Mouse (Mus musculus): ENCODE measurements around the gene S100a6.
A peak's percentile ranks its signal among the peaks of the same experiment; 100 is the strongest.

S100a6 gene

DNA sequence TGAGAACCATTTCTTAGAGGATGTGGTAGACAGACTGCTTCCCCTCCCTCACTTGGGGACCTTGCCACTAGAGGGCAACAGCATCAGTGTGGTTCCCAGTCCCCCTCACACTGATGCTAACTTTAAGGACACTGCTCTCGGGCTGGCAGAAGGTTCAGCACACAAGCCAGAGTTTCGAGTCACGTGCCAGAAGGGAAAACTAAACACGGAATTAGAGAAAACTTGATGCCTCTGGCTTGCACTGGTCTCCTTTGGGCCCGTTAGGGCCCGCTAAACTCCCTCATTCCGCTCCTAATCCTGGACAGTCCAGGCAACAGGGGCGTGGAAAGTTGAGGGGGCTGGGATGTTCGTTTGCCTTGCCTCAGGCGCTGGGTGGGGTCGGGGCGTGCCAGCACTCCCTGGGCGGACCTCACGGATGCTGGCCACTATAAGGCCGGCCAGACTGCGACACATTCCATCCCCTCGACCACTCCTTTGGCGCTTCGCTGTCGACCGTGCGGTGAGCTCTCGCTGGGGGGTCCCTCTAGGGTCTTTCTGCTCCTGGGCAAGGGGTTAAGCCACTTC, at the start of gene S100a6:
S100a6 (plus strand) TSS at position 155 of the 564 bp plus-strand sequence.
- no peak for DNase-seq (ENCODE audit: low spot score)

DNA sequence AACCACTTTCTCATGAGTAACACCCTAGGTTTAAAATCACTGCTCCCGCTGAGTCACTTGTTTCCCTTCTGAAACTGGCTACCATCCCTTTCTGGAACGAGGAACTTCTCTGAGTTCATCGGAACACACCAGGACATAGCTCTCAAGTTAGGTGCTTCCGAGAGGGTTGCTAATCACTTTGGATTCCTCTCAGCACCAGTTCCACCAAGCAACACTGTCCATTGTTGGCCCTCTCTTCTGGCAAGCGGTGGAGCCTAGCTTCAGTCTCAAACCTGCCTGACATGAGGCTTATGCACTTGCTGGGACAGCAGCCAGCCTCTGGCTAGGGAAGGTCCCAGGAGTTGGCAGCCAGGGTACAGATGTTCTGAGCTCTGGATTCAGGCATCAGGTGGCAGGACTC, 38.0 kb upstream of the S100a6 start:
- no peak for DNase-seq (ENCODE audit: low spot score)

DNA sequence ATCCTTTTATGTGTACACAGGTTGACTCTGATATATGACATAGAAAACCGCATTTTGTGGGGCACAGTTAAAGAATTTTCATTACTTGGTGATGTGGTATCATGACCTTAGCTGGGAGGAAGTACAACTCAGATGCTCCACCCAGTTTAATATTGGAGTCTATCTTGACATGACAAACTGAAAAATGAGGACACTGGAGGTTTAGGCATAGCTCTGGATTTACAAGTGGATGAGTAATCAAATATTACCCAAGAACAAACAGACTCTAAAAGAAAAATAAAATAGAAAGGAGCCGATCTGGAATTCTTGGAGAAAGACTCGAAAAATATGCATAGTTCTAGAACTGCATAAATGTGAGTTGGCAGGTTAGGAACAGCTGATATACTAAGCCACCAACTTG, 37.4 kb upstream of the S100a6 start:
- no peak for DNase-seq (ENCODE audit: low spot score)

DNA sequence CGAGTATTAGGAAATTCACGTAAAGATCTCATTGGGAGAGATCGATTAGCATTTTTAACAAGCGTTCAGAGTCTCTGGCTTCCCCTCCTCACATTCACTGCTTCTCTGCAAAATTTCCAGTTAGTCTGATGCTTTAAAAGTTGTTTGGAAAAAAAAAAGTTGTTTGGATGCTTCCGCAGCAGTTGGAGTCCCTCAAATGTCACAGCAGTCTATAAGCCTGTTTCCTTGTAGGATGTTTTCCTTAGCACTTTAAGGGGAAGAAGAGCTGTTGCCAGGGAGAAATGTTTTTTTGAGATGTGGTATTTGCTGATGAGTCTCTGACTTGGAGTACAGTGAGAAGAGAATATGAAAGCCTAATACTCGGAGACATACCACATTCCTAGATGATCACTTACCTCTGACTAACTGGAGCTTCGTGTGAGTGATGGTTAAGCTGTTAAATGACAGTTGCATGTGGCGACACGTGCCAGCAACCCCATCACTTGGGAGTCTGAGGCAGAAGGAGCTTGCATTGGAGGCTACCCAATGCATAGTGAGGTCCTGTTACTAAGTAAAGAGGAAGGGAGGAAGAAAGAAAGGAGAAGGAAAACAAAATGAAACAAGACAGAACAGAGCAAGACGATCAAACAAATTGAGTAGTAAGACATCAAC, 36.2 kb upstream of the S100a6 start:
- DNase-seq (ENCODE audit: low spot score), result no peak

DNA sequence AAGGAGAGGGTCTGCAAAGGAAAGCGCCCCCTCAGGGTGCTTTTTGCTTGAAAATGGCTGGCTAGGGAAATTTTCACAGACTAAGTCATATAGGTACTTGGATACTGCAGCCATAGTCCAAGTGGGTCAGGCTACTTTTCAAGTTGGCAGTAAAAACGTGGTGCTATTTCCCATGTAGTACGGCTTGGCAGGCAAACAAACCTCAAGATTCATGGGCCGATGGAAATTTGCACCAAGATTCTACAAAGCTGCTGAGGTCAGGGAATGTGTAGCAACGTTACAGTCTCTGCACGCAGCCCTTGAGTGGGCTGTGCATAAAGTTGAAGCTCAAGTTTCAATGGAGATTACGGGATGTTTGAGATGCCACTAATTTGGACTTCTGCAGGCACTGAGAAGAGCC, 33.2 kb upstream of the S100a6 start:
- DNase-seq (ENCODE audit: low spot score), result no peak

DNA sequence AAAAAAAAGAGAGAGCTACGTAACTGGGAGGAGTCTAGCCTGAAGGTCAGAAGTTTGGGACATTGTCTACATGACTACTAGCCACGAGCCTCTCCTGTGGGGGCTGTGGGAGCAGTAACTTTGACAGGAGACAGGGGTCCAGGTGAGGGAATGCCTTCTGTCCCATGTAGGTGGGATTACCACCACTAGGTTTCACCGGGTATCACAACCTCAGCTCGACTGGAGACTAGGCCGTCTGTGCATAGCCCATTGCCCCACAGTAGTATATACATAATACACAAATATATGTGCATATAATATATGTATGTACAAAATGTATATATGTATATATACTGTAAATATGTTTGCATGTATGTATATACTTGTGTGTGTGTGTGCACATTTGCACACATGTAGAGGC, 31.5 kb upstream of the S100a6 start:
- DNase-seq (ENCODE audit: low spot score), result no peak

DNA sequence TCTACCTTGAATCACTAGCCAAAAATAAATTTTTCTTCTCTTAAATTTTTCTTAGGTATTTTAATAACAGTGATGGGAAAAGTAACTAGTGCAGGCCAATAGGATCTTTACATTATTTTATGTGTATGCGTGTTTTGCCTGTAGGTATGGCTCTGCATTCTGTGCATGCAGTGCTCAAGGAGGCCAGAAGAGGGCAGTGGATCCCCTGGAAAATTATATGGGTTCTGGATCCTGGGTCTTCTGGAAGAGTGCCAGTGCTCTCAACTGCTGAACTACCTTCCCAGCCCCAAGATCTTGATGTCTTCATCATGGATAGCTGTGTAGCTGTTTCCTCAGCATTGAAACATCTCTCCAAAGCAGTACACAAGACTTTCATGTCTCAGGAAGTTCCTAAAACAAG, 30.5 kb upstream of the S100a6 start:
- no peak for DNase-seq (ENCODE audit: low spot score)

DNA sequence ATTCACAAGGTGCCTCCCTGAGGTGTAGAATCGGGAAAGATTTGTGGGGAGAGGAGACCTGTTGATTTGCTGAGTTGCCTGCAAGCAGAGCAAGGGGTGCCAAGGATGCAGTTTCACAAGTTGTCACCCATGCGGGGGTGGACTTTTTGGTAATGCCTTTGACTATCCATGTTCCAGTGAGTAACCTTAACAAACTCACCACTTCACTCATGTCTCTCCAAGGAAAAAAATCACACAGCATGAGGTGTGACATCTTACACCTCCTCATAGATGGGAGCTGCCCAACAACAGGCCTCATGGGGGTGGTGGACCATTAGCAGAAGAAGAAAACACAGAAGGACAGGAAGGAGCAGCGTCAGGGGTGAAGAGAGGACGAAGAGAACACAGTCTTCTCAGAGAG, 30.1 kb upstream of the S100a6 start:
- DNase-seq (ENCODE audit: low spot score), result no peak

DNA sequence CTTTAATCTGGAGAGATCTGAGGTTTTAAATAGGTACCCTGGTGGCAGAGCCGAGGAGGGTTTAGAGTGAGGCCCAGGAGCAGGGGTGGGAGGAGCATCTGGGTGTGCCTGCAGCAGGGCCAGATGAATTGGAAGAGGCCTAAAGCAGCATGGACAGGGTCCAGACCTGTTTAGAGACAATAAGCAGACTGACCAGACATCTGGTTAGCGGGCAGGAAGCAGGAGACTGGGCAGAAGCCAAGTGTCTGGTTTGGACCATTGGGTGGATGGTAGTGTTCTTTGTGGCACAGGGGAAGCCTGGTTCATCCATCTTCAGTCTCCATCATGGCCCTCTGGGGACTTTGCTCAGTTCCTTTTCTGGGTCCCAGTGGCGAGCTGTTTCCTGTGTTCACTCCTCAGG, 28.8 kb upstream of the S100a6 start:
- DNase-seq (ENCODE audit: low spot score), result no peak

DNA sequence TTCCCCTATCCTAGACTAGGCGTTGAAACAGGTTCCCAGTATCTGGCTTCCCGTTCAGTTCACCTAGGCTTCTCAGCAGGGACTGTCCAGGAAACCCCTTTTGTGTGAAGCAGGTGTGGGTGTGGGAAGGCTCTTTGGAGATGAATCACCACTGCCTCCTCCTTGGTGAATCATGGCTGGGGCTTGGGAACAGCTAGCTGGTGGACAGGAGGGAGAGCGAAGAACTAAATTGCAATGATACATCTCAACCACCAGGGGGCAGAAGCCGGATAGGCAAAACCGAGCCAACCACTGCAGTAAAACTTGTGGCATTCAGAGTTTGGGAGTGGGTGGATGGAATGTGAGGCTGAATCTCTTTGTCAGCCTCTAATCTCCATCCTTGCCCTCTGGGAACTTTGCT, 27.1 kb upstream of the S100a6 start:
- peak; percentile 72 for DNase-seq (ENCODE audit: low spot score)

DNA sequence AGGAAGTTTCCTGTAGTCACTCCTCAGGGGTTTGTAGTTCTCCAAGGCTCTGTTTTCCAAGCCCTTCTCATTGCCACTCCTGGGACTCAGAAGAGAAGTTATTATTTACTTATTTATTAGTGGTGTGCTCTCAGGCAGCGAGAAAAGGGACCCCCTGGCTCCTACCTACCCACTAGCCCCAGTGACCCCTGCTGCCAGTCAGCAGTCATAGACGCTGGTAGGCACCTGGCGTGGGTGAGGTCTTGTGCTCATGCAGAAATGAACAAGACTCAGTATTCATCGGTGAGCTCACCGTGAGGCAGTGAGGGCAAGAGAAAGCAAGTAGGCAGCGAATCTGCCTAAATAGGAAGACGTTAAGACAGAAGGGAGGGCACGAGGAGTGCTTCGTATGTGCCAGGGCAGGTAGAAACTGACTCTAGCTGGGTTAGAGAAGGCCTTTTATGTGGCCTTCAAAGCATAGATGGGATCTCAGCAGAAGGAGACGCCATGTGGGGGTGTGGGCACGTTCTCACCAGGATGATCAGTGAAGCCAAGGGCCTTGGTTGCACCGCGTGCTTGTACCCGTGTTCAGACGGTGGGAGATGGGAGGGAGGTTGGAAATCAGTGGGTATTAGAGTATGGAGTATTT, 26.6 kb upstream of the S100a6 start:
- DNase-seq (ENCODE audit: low spot score), result no peak

DNA sequence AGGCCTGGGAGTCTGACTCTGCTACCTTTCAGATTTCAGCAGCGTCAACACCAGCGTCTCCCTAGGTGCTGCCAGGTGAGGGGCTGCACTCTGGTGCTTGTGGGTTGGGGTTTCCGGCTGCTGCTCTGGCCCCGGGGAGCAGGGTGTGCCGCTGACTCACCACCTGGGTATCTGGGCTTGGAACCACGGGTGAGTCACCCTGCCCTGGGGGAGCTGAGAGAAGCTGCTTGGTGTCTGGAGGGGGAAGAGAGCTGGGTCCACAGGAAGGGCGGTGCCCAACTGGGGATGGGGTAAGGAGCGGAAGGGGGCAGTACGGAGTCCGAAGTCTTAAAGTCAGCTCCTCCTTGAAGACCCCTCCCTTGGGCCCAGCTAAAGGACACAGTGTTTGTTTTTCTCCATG, 25.8 kb upstream of the S100a6 start:
- no peak for DNase-seq (ENCODE audit: low spot score)

DNA sequence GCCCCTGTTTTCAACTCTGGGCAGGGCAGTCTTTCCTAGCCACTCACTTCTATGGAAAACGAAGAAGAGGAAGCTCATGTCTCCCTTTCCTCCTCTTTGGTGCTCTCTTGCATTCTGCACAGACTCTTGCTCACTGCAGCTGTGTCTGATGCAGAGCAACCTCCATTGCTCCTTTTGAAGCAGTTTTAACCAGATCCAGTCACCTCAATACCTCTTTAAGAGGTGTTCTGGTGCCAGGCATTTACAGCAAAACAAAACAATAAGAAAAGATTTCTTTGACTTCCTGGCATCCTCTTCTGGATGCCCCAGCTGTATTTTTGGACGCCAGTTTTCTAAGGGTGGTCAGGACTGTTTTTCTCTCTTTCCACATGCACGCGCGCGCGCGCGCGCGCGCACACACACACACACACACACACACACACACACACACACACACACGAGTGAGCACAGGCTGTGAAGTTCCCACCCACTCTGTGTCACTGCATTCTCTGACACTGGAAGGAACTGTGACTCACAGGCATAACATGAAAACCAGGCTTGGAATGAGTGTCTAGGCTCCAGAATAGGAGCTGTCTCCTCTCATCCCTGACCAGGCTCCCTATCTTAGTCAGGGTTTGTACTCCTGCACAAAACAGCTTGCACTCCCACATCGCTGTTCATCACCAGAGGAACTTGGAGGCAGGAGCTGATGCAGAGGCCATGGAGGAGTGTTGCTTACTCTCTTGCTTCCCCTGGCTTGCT, 25.2 kb upstream of the S100a6 start:
- peak; percentile 69 for DNase-seq (ENCODE audit: low spot score)

DNA sequence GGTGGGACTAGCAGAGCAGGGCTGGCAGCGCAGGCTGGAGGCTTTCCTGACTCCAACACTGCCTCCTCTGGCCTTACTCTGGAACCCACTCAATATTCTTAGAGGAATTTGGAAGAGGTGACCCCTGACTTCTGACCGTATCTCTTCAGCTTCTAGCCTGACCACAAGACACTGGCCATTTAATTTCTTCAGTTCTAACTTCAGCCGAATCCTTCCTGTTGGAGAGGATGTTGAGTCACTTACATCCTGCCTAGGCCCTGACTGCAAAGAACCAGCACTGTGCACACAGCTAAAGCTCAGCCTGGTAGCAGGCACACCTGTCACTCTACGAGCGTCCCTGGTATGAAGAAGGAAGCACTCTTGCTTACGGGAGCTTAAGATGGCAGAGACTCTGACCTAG, 23.3 kb upstream of the S100a6 start:
- no peak for DNase-seq (ENCODE audit: low spot score)

DNA sequence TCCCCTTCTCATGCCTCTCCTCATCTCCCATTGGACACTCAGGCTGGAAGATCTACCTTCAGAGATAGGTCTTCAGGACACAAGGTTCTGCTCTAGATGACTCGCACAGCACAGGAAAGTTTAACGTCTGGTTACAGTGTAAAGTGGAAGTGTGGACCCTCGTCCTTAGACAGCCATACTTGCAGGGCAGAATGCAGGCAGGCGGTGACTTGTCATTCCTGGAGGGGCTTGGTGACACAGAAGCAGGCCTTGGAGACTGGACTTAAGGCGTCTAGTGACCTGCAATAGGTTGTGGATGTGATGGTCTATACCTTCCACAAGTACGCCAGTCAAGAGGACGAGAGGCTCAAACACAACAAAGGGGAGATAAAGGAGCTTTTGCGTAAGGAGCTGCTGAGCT, 22.7 kb upstream of the S100a6 start, which contains the start of gene S100a2:
S100a2 (plus strand) TSS at position 301 of the 400 bp plus-strand sequence.
- DNase-seq (ENCODE audit: low spot score), result no peak

DNA sequence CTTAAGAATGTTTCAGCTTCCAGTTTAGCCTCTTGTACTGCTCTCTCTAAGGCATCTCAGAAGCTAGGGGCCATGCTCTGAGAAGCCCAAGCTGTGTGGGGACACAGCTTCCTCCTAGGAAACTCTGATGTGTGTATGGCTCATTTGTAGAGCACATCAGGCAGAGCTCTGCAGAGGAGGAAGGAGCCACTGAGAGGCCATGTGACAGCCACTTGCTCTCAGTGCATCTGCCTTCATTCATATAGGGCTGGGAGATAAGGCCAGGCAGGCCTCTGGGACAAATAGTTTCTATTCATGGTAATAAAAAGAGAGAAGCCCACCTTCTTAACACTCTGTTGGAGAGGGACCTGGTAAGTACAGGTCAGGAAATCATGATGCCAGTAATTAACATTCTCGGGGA, 18.2 kb upstream of the S100a6 start:
- no peak for DNase-seq (ENCODE audit: low spot score)

DNA sequence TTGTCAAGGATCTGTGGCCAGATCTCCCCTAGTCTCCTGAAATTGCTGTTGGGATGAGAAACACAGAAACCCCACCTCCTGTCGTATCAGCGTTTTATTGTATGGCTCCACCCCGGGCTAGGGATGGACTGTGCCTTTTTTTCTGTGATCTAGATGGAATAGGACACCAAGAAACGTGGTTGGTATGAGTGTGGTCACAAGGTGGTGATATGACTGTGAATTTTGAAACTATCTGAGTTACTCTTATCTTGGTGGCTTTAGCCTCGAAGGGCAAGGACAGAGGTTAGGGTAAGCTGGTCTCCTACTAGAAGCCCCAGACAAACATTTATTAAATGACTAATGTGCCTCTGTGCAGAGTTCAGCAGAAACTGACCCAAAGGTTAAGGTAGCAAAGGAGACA, 17.1 kb upstream of the S100a6 start:
- no peak for DNase-seq (ENCODE audit: low spot score)

DNA sequence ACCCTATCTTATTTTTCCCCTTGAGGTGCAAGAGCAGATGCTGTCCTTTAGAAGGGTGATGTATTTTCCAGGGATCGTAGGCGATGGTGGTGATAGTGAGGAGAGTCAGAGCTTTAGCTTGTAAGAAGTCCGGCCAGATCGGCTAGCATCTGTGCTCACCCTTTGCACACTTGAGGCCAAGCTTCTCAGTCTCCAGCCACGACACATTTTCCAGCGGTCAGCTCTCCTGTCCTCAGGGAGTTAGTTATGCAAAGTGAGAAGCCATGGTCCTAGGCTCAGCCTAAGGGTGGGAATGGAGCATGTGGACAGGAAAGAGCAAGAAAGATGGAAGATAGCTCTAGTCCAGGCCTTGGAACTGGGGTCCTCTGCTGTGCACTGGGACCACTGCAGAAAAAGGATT, 15.9 kb upstream of the S100a6 start:
- no peak for DNase-seq (ENCODE audit: low spot score)

DNA sequence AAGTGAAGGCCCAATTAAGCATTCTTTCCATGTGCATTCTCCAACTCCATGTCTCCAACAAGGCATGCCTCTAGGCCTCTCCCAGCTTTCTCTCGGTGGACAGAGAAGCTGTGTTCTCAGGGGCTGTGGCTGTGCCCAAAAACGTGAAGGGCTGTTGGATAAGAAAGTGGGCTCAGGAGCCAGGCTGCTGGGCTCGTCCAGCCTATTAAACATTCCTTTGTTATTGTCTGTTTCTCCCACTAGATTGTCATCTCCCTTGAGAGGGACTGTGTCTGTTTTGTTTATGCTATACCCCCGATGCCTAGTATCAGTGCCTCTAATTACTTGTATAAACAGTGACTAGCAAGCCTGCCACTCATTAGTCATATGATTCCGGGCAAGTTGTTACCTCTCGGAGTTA, 14.9 kb upstream of the S100a6 start:
- DNase-seq (ENCODE audit: low spot score), result no peak

DNA sequence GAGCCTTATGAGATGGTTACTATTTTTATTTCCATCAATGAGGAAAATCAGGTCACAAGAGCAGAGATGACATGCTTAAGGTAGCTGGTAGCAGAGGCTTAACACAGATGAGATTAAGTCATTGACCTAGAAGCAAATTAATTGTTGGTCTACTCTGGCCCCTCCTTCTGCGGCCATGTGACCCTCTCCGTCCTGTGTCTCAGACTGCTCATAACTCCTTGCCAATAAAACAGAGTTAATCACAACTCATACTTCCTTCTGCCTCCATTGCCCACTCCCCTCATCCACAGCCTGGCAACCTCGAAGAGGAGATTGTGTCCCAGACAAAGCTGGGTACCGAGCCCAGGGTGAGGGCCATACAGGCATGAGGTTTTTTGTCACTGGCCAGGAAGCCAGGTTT, 14.5 kb upstream of the S100a6 start:
- no peak for DNase-seq (ENCODE audit: low spot score)

DNA sequence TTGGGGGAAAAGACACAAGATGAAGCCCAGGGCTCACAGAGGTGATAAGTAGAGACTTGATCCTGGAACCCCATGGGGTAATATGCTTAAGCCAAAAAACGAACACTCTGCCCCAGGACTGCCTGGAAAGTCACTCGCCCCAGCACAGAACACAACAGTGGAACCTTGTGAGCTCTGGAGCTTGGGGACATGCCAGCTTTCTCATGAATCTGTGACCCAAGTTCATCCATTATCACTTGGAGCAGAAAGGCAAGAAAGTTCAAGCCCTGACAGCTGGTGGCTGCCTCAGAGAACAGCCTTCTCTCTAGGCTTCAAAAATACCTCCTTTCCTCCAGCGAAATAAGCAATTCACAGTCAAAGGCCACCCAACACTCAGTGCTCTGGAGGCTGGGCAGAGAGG, 13.3 kb upstream of the S100a6 start:
- no peak for DNase-seq (ENCODE audit: low spot score)

DNA sequence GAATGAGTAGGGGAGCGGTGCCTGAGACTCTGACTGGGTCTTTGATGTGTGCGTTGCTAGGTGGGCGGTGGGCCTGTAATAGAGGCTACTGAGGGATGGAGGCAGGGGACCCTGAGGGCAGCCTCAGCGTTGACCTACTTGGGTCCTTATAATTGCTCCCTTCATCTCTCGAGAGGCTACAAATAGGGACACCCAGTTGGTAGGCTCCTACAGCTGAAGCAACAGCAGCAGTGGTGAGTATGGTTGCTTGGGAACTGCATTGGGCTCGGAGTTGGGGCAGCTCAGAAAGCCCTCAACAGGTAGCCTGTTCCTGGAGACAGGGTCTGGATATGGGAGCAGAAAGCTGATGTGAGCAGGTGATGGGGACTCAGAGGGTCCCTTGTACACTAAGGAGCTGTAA, 12.6 kb upstream of the S100a6 start:
- no peak for DNase-seq (ENCODE audit: low spot score)

Data from left cerebral cortex, adult 11 months (tissue).